Mouse (Mus musculus) hindbrain, embryonic 11.5 days (tissue): Measurements from ENCODE around the gene Hsf2. TPM values are rescaled to one million over a fixed set of nuclear protein-coding genes. Genes with fewer than 3 reads are reported as not detected.
"Not testable (repeated sequence)": the region's sequence is repeated elsewhere in the genome, so short reads cannot be mapped to it uniquely, and the experiment has no call there.

Source experiments
- ATAC-seq: fragments of 200-750 bp; cut with Nextera tagmentation; 2 replicates; pipeline ENCODE4 v1.8.0; 2017; ENCODE audit warnings: mild to moderate bottlenecking, moderate TSS enrichment, moderate library complexity; ENCODE audit not compliant: low FRiP score
- DNase-seq: peaks from one replicate; pipeline ENCODE4 v3.0.0-alpha.2; 2015; ENCODE audit warnings: low spot score
- H3K27ac ChIP-seq: fragments of 300-500 bp; sonication (generic); 2 replicates; pipeline ENCODE4 v1.5.1; 2014; ENCODE audit warnings: mild to moderate bottlenecking, low read depth, low read length
- H3K27me3 ChIP-seq: fragments of 300-500 bp; sonication (generic); 2 replicates; pipeline ENCODE4 v1.6.1; 2014; ENCODE audit warnings: mild to moderate bottlenecking, low read length, moderate library complexity, mixed read lengths; ENCODE audit not compliant: control insufficient read depth, insufficient read depth
- H3K36me3 ChIP-seq: fragments of 300-500 bp; sonication (generic); 2 replicates; pipeline ENCODE4 v1.6.1; 2014; ENCODE audit warnings: mild to moderate bottlenecking, low read length, moderate library complexity, mixed read lengths; ENCODE audit not compliant: control insufficient read depth, insufficient read depth
- H3K4me1 ChIP-seq: fragments of 300-500 bp; sonication (generic); replicated peaks from 2 replicates; pipeline ENCODE4 v1.6.1; 2014; ENCODE audit warnings: low read length, mixed read lengths; ENCODE audit not compliant: control insufficient read depth, insufficient read depth
- H3K4me2 ChIP-seq: fragments of 300-500 bp; sonication (generic); replicated peaks from 2 replicates; pipeline ENCODE4 v1.6.1; 2014; ENCODE audit warnings: mild to moderate bottlenecking, low read depth, low read length
- H3K4me3 ChIP-seq: fragments of 300-500 bp; sonication (generic); 2 replicates; pipeline ENCODE4 v1.5.1; 2014; ENCODE audit warnings: low read depth, low read length
- H3K9ac ChIP-seq: fragments of 300-500 bp; sonication (generic); 2 replicates; pipeline ENCODE4 v1.6.1; 2014; ENCODE audit warnings: low read depth, low read length
- H3K9me3 ChIP-seq: fragments of 300-500 bp; sonication (generic); 2 replicates; pipeline ENCODE4 v1.6.1; 2016; ENCODE audit warnings: low read length; ENCODE audit not compliant: control insufficient read depth
- WGBS: fragments of 180-500 bp; shearing (Covaris S2); extraction: QIAGEN DNeasy Blood & Tissue Kit; methylation state at CpG from one replicate; pipeline ENCODE4 v1.1.7; 2014; 5-methylcytosine and 5-hydroxymethylcytosine counted together
- polyA plus RNA-seq: library from polyadenylated mRNA; unstranded; fragments of >200 nt; fragmentation: Nextera tagmentation; extraction: Ambion mirVana; gene quantifications from 2 replicates; pipeline ENCODE4 v1.2.1, GENCODE M21; 2014

The Hsf2 gene
- 71.2 and 77.3 TPM in 2 replicates for polyA plus RNA-seq

GRCm38 (mm10) chr10:57485908-57486541 is at the start of gene Hsf2:
Gene Hsf2 (plus strand): TSS chr10:57486385.
- peak; percentile 98 for DNase-seq
- Histone ChIP-seq H3K27me3 (no peaks in the 10 kb centered on the region), H3K9me3 (no peaks in the 10 kb centered on the region), H3K9ac (peak within 1 kb of the TSS; percentile 96), H3K27ac (peak within 1 kb of the TSS; percentile 98), H3K36me3 (no peaks in the 10 kb centered on the region), H3K4me3 (peak within 1 kb of the TSS; percentile 87), H3K4me2 (peak within 1 kb of the TSS; percentile 43), H3K4me1 (no peaks in the 10 kb centered on the region)
- WGBS: 1% methylated on average over 52 of the region's 52 CpGs
- peak; percentile 99 for ATAC-seq

GRCm38 (mm10) chr10:57437898-57438297 is 48.3 kb upstream of the Hsf2 start:
- peak; percentile 28 for ATAC-seq
- no peaks in the 10 kb centered on the region for H3K36me3 ChIP-seq
- no peak for DNase-seq
- H3K9ac ChIP-seq: no peak overlapping the region
- WGBS: 88% methylated on average over 2 of the region's 2 CpGs
- H3K9me3 ChIP-seq: no peaks in the 10 kb centered on the region
- H3K4me3 ChIP-seq: no peak overlapping the region
- no peak overlapping the region for H3K4me2 ChIP-seq
- no peaks in the 10 kb centered on the region for H3K27me3 ChIP-seq
- no peaks in the 10 kb centered on the region for H3K4me1 ChIP-seq
- H3K27ac ChIP-seq: no peak overlapping the region

GRCm38 (mm10) chr10:57441049-57441448 is 45.1 kb upstream of the Hsf2 start:
- ATAC-seq (no peak), DNase-seq (no peak)
- H3K4me2 ChIP-seq: no peak overlapping the region

GRCm38 (mm10) chr10:57444392-57444791 is 41.8 kb upstream of the Hsf2 start:
- H3K4me3 ChIP-seq: no peak overlapping the region
- H3K9ac ChIP-seq: no peak overlapping the region
- WGBS: 73% methylated on average over 8 of the region's 8 CpGs
- H3K36me3 ChIP-seq: no peaks in the 10 kb centered on the region
- H3K4me2 ChIP-seq: no peak overlapping the region
- H3K27me3 ChIP-seq: no peaks in the 10 kb centered on the region
- ATAC-seq: no peak
- no peaks in the 10 kb centered on the region for H3K4me1 ChIP-seq
- no peak for DNase-seq
- H3K27ac ChIP-seq: no peak overlapping the region
- H3K9me3 ChIP-seq: no peaks in the 10 kb centered on the region

More at GRCm38 (mm10) chr10:57441049-57441448, 45.1 kb upstream of the Hsf2 start:
- Histone ChIP-seq H3K9ac (no peak overlapping the region), H3K9me3 (no peaks in the 10 kb centered on the region), H3K4me1 (no peaks in the 10 kb centered on the region), H3K36me3 (no peaks in the 10 kb centered on the region), H3K4me3 (no peak overlapping the region), H3K27ac (no peak overlapping the region), H3K27me3 (no peaks in the 10 kb centered on the region)

GRCm38 (mm10) chr10:57445655-57446054 is 40.5 kb upstream of the Hsf2 start:
- DNase-seq: no peak
- no peaks in the 10 kb centered on the region for H3K27me3 ChIP-seq
- no peak overlapping the region for H3K27ac ChIP-seq
- H3K9ac ChIP-seq: no peak overlapping the region
- H3K9me3 ChIP-seq: no peaks in the 10 kb centered on the region
- no peaks in the 10 kb centered on the region for H3K36me3 ChIP-seq
- H3K4me1 ChIP-seq: no peaks in the 10 kb centered on the region
- no peak for ATAC-seq
- H3K4me2 ChIP-seq: no peak overlapping the region
- H3K4me3 ChIP-seq: no peak overlapping the region
- 87% methylated on average over 1 of the region's 1 CpGs for WGBS

GRCm38 (mm10) chr10:57447657-57448050 is 38.5 kb upstream of the Hsf2 start:
- DNase-seq (no peak), ATAC-seq (no peak)
- H3K4me2 ChIP-seq: no peak overlapping the region
- no peak overlapping the region for H3K9ac ChIP-seq
- H3K4me3 ChIP-seq: no peak overlapping the region
- no peaks in the 10 kb centered on the region for H3K9me3 ChIP-seq
- no peak overlapping the region for H3K27ac ChIP-seq
- H3K4me1 ChIP-seq: no peaks in the 10 kb centered on the region
- no peaks in the 10 kb centered on the region for H3K36me3 ChIP-seq
- no peaks in the 10 kb centered on the region for H3K27me3 ChIP-seq

- H3K9me3 ChIP-seq: no peaks in the 10 kb centered on the region
- no peaks in the 10 kb centered on the region for H3K36me3 ChIP-seq
- no peak overlapping the region for H3K27ac ChIP-seq
- no peak overlapping the region for H3K4me2 ChIP-seq
- ATAC-seq (peak; percentile 61; the same call in 1 of the 2 replicates), DNase-seq (peak; percentile 90)
- WGBS: 7% methylated on average over 19 of the region's 19 CpGs
- H3K4me3 ChIP-seq: no peak overlapping the region
- H3K4me1 ChIP-seq: no peaks in the 10 kb centered on the region
- no peak overlapping the region for H3K9ac ChIP-seq
- no peaks in the 10 kb centered on the region for H3K27me3 ChIP-seq
Measured at GRCm38 (mm10) chr10:57448051-57448716, 38.0 kb upstream of the Hsf2 start.

GRCm38 (mm10) chr10:57463298-57463697 is 22.9 kb upstream of the Hsf2 start:
- not testable (repeated sequence) for ATAC-seq, H3K4me3 ChIP-seq, H3K36me3 ChIP-seq, H3K4me2 ChIP-seq, H3K27ac ChIP-seq, H3K9ac ChIP-seq, H3K4me1 ChIP-seq, H3K27me3 ChIP-seq, H3K9me3 ChIP-seq
- peak; percentile 64 for DNase-seq
- 32% methylated on average over 10 of the region's 10 CpGs for WGBS

GRCm38 (mm10) chr10:57465768-57466167 is 20.4 kb upstream of the Hsf2 start:
- no peak for DNase-seq
- Histone ChIP-seq H3K27ac (no peak overlapping the region), H3K4me1 (no peaks in the 10 kb centered on the region), H3K27me3 (no peaks in the 10 kb centered on the region), H3K9ac (no peak overlapping the region), H3K4me3 (no peak overlapping the region), H3K4me2 (no peak overlapping the region), H3K9me3 (no peaks in the 10 kb centered on the region), H3K36me3 (no peaks in the 10 kb centered on the region)
- no peak for ATAC-seq
